Mouse (Mus musculus) adrenal gland, postnatal 25 days (tissue): ENCODE results near the gene Camsap1. TPM values are rescaled to one million over a fixed set of nuclear protein-coding genes. Genes with fewer than 3 reads are reported as not detected.

Source experiments
- DNase-seq: peaks from one replicate; pipeline ENCODE4 v3.0.0; 2021; ENCODE audit warnings: mixed read lengths
- total RNA-seq: library from RNA; stranded (reverse); gene quantifications from 2 replicates; pipeline ENCODE4 v1.2.3, GENCODE M21; 2021

Camsap1 gene
- total RNA-seq, 1 experiment from 2014 or later, result 37.1 TPM

DNA sequence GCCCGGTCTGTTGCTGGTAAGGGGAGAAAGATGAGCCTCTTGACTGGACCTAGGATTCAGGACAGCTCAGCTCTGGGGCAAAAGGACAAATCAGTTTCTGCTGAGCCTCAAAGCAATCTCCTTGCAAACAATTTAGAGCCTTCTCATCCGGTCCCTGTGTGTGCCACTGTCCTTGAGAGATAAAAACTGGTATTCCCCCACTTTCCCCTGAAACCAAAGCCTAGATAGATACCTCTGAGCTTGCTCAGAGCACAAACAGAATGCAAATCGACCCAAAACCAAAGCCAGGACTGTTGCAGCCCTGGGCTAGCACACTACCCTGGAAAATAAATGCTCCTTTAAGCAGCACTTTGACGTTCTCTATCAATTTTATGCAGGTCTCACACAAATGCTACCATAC is 4.1 kb downstream of the Camsap1 start:
- no peak for DNase-seq

DNA sequence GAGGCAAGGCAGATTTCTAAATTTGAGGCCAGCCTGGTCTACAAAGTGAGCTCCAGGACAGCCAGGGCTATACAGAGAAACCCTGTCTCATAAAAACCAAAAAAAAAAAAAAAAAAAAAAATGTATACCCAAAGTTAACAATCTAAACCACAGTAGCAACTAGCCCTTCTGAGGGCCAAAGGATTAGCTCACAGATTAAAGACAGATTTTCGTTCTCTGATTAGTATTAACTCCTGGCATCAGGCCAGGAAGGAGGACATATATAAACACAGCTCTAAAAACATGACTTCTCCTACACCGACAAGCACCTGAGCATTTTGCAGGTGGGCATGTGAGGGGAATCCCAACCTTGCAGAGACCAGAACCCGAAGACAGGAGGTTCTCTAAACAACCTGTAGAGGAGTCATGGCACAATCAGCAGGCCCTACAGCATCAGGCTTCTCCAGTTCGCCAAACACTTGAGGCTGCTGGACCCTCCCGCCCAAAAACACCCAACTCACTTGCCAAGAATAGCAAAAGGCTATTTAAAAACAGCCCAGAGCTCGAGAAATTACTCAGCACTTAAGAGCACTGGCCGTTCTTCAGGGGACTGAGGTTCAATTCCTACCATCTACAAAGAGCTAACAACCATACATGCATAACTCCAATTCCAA is 5.4 kb downstream of the Camsap1 start:
- no peak for DNase-seq

DNA sequence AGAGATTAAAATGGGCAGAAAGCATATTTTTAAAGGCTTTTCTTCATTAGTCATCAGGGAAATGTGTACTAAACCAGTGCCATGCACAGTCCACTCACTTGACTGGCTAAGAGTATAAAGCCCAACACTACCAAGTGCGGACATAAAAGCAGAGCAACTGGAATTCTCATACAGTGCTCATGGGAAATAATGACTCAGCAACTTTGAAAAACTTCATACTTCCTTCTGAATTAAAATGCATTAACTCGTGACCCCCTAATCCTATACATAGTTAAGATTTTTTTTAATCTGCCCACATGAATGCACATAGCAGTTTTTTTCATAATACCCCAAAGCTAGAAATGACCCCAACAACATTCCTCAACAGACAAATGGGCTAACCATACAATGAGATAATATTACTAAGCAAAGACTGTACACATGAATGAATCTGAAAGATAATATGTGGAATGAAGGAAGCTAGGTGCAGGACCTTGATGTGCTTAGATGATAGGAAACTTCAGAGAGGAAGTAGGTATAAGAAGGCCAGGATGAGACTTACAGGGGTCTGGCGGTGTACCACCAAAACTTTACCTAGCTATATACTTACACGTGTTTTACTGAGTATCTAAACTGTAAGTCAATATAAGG is 7.8 kb downstream of the Camsap1 start:
- no peak for DNase-seq

DNA sequence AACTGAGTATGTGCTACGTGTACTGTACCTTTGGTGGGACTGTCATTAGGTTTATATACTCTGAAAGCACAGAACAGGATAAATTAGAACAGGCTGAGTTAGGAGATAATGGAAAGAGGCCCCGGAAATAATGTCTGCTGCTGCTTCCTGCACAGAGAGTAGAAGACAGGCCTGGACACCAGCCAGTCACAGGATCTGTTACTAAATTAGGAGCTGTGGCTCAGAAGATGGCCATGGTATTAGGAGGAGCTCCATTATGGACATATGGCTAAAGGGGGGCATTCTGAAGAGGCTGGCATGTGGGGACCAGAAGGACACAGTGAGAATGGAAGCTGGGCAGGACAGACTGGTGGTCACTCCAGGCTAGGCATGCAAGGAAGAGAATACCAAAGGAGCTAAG is 12.7 kb downstream of the Camsap1 start:
- DNase-seq, result no peak

DNA sequence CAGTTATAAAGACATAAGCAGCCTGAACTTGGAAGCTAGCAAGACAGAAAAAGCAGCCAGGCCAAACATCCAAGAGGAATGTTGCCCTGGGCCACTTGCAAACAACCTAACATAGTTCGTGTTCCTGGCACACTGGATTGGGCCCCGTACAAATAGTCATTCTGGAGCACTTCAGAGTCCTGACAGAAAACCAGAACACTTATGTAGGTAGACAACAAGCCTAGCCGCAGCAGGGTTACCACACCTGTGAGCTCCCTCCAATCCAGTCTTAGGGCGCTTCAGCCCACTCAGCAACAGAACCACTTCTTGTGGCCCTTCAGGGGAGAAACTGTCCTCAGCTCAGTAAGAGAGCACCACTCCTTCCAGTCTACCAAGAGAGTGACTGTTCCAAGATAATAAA is 13.8 kb downstream of the Camsap1 start:
- DNase-seq, result no peak

DNA sequence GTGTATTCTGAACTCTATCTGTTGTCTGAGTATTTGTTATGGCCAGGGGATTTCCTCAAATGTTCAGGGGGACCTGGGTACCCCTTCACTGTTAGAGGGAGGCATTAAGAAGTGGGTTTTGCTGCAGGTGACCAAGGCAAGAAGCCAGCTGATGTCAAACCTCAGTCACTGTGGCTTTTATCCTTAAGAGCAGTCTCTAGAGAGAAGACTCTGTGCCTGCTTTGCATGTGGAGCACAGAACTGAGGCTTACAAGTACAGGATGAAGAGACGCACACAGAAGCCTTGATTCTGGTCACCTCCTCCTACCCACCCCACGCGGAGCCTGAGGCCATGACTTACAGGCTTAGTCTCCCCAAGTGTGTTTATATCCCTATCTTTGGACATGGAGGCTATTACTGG is 33.8 kb downstream of the Camsap1 start:
- DNase-seq, result no peak

DNA sequence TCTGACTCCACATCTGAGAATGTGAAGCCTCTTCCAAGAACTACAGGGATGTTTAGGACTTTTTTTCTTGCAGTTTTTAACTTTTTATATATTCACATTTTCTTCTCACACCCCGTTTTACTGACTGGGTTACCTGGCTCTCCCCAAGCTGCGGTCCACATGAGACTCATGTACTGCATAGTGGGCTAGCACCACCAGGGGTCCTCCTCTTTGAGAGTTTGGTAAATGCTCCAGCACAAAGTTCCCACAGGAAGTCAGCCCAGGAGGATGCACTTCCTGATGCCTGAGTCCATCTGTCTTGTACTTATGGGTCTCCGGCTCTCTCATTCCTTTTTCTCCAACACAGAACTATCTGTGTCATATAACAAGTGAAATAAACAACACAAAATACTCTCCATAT is 35.1 kb downstream of the Camsap1 start:
- no peak for DNase-seq

DNA sequence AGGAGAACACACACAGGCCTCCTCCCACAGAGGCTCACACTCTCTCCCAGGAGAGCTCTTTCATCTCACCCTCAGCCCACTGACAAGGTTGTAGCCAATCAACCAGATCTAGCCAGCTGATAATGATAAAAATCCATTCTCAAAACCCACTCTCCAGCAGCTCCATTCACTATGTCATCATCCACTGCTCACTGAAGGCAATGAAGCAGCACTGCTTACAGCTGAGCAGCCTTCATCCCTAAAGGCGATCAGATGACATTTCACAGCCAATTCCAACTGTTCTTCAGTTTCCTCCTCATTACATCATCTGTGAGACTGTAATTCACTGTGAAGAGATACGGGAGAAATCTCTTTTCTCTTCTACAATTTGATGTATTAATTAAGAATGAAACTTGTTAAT is 39.3 kb downstream of the Camsap1 start:
- DNase-seq, result no peak

DNA sequence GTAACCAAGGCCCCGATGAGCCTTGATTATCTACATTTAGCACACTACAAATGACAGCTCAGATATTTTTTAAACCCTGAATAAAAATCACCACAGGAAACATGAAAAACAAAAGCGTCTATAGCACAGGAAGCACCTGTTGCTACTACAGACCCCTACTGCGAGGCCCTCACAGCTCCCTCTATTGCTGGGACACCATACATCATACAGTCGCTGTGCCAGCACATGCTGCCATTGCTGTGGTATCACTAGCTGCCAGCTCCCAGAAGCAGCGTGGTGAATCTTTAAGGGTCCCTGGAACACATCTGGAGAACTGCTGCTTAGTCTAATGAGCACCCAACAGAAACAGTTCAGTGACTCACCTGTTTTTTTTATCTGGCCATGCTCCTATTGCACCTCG is 42.6 kb downstream of the Camsap1 start:
- no peak for DNase-seq

DNA sequence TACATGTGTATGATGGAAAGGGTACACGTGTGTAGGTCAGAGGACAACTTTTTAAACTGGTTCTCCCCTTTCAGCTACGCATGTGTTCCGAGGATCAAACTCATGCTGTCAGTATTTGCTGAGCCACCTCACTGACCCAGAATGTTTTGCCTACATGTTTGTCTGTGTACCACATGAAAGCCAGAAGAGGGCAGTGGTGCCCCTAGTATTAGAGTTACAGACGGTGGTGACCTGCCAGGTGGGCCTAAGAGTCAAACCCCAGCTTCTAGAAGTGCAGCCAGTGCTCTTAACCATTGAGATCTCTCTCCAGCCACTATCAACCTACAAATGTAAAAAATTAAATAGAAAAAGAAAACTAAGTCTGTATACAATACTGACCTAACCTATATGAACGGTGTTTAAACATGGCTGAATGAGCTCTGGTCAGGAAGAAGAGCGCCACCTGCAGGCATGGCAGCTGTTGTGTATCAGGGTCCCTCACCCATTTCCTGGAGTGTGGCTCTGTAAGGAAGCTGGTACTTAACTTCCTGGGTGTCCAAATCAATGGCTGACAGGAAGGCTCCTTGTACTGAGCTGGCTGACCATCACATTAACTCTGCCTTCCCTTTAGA is 51.7 kb downstream of the Camsap1 start:
- peak; percentile 43 for DNase-seq

DNA sequence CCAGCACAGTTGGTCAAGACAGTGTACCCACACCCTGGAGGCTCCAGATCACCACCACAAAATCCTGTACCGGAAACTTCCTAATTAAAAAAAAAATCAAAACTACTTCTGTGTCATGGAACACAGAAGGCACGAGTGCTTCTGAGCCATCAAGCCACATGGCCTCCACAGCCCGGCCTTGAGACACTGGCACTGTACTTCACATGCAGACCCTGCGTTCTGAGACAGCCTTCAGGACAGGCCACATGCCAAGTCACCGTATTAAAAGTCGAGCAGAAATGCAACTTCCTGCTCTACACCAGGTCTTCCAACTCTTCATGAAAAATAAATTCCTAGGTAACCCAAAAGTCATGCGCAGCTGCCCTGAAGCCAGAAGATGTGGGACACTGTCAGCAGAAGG is 55.3 kb downstream of the Camsap1 start:
- DNase-seq, result peak; percentile 30

DNA sequence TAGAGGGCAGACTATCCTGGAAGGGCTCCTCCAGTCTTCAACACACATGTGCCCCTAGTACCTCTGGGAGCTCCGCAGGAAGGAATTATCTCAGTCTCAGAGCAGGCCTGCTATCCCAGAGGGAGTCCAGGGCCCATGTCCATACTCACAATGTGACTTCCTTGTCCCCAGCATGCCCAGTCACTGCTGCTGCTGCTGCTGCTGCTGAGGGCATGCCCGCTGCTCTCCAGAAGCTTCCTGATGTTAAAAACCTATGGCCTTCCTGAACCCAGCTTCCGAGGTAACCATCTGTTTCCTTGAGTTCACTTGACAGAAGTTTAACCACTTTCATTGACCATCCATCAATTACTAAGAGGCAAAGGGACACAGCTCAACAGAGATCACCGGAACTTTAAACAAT is 58.1 kb downstream of the Camsap1 start:
- DNase-seq, result no peak

DNA sequence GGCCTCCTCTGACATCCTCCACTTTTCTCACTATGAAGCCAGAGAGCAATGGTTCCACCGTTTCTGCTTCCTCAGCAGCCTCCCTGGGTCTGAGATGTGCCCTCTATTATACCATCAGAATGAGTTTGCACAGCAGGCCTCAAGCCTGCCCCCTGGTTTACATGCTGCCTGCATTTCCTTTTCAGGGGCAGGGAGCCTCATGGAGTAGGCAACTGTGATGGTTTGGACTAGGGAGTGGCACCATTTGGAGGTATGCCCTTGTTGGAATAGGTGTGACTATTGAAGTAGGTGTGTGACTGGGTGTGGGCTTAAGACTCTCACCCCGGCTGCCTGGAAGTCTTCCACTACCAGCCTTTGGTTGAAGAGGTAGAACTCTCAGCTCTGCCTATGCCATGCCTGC is 59.3 kb downstream of the Camsap1 start:
- no peak for DNase-seq

DNA sequence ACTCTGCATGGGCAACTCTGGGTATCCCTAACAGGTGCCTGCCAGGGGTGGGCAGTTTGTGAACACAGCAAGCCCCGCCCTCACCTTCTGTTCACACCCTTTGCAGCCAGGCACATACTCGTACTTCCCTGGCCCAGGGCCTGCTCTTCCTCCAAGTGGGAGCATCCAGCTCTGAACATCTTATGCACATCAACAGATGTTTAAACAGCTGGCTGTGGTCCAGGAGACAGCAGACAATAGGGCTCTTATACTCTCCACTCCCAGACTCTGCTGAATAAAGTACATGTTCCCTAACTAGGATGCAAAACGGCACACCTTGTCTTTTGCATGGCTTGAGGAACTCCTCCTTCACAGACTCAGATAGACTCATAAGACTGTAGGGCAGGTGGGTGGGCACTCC is 63.1 kb downstream of the Camsap1 start:
- no peak for DNase-seq

DNA sequence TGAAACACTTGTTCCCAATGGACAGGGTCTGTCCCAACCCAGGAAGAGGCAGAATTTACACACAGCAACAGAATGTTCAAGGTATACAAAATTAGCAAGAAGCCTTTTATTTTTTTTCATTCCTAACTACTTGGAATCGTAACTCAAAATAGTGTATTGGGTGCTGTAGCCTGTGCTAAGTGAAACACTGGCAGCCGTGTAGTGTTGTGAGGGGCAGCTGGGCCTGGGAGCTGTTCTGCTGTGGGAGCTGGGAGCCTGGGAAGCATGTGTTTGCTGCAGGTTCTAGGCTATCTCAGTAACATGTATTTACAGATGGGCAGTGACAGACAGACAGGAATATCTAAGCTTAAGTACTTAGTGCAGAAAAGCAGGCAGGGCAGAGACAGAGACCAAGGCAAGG is 64.7 kb downstream of the Camsap1 start:
- no peak for DNase-seq

DNA sequence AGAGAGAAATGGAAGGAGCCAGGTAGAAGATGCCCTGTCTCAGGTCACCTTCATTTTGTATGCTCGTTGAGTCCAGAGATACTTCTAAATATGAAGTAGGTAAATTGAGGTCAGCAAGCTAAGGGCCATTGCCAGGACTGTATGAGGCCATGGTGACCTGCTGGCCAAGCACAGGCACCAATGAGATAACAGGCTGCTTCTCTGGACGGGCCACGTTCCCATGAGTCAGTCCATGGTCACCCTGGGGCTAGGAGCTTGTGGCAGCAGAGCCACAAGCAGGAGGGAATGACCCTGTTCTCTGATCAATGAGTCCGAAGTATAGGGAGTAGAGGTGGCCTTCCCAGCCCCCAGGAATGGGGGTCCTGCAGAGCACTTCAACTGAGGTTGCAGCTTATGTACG is 68.3 kb downstream of the Camsap1 start:
- no peak for DNase-seq

DNA sequence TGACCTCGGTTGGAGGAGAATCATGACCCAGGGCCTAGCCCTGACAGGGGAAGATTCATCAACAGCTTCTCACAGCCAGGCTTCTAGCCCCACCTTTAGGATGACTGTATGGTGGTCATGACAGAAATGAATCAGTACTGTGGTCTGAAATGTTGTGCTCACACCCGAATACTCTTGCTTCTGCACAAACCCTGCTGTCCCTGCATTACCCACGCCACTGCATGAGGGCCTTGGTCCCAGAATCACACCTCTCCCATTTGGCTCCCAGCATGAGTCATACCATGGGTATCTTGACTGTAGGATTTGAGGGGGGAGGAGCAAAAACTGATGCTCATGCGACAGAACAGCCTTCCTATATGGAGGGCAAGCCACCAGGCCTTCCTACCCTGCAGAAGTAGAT is 68.9 kb downstream of the Camsap1 start:
- no peak for DNase-seq

DNA sequence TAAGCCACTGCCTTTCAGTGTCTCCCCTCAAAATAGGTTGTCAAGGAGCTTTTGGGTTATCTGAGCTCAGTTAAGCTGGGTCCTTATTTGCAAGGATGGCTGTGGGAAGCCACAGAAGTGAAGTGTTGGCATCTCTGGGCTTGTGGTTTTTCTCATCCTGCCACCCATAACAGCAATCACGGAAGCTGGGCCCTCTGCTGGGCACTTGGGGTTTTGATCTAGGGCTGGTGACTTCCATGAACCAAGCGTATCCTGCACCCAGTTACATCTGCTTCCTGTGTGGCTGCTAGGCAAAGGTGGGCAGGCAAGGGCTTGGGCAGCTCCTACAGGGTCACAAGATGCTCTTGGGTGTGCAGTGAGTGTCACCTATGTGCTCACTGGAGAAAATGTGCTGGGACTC is 69.8 kb downstream of the Camsap1 start:
- DNase-seq, result no peak

DNA sequence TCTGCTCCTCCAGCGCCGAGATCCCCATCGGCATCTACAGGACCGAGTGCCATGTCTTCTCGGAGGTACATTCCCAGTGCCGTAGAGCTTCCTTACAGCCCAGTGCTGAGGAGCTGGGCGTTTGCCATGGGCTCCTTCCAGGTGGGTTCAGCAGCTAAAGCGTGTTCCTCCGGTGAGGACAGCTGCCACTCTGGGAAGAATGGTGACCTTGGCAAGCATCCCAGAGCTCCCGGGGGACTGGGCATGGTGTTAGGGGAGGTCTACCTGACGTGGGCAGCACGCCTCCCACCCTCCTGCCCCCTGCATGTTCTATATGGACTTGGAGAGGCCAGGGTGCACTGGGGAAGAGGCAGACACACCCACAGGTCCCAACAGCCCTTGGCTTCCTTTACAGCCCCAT is 73.2 kb downstream of the Camsap1 start:
- DNase-seq, result no peak

DNA sequence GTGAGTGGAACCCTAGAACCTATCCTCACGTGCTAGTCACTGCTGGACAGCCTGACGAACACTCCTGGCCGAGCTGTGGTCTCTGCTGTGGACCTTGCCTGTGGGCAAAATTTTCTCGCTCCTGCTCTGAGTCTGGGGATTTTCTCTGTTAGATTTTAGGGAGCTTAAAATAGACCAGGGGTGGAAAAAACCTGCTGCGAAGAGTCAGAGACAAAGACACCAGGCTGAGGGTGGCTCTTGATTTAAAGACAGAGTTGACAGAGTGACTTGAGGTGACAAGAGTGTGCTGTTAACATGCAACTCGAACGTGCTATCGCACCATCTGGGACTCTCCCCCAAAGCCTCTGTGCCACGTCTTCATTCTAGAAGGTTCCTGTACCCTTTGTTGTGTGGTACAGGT is 84.1 kb downstream of the Camsap1 start:
- DNase-seq, result no peak

DNA sequence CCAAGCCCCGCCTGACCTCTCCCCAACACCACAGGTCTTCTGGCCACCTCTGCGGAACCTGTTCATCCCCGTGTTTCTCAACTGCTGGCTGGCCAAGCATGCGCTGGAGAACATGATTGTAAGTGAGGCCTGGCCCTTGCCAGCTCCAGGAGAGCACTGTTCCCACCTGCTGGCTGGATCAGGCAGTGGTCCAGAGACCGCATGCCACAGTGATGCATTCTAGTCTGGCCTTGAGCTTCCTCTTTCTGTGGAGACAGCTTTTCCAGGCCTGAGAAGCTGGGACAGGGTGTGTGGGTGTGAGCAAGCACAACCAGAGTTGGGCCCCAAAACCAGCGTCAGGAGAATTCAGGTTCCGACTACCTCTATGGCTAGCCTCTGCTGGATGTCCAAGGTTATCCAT is 90.6 kb downstream of the Camsap1 start:
- DNase-seq, result no peak

DNA sequence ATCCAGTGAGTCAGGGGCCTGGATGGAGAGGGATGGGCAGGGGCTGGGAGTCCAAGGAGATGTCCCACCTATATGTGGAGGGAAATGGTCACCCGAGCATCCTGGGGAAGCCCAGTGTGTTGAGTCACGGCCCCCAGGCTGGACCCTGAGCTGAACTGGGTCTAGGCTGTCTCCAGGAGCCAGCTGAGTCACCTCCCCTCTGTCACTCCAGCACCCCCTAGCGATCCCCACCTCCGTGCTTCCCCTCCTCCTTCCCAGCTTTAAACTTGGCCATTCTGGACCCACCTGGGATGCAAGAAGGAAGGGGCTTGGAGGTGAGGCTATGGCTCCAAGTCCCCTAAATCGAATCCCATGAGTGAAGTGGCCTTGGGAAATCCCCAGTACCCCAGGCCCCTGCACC is 94.9 kb downstream of the Camsap1 start:
- DNase-seq, result peak; percentile 48

DNA sequence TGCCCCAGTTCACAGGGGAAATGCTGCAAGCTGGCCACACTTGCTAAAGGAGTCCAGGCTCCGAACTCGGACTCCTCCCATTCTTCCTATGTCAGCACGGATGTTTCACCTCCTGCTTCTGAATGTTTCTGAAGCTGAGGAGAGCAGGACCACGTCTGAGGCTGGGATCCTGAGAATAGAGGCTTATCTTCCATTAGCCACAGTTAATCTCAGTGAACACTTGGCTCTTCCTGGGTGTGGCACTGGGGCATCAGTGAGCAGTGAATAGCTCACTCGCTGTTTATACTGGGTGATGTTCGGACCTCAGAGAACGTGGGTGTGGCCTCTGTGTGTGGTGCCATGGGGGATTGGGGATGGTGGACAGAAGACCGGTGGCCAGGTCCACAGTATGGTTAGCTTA is 95.9 kb downstream of the Camsap1 start:
- no peak for DNase-seq

DNA sequence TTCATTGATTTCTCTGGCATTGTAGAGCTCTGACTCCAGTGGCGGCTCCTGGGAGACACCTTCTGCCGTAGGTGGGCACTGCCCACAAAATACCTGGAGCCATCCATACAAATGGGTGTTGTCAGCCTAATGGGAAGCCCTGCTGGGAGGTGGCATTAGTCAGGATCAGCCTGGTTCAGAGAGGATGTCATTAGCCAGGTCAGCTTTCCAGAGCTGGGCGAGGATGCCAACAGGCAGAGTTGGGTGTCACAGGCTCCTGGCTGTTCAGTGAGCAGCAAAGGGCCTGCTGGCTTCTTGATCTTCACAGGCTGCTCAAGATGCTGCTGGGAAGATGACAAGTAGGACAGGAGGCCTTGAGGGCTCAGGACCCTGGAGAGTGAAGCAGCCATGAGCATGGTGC is 98.3 kb downstream of the Camsap1 start:
- no peak for DNase-seq
